Mouse (Mus musculus): ENCODE results near the gene Fndc1. TPM values are rescaled to one million over a fixed set of nuclear protein-coding genes. Genes with fewer than 3 reads are reported as not detected.

Fndc1 gene
- total and polyA plus RNA-seq, 3 experiments = 0.14 to 0.34 (median 0.17) TPM

- no peaks in the 10 kb centered on the region for H3K27me3 ChIP-seq (replicated peaks)
- dilution Hi-C loops (cut with MboI; ENCODE audit: extremely low pct_ligation_motif_present, extremely low pct_unique_long_range_greater_than_20kb, low sequenced_read_pairs) = no loop called here
- no peak for TF ChIP-seq USF2 (conservative IDR thresholded peaks at IDR 0.05; ENCODE audit: low read depth, low read length)
- TF ChIP-seq ZMIZ1 (IDR thresholded peaks at IDR 0.05; ENCODE audit: low read depth, low read length) = no peak
- TF ChIP-seq MYC (IDR thresholded peaks at IDR 0.05; ENCODE audit: low read depth, low read length) = no peak
- TF ChIP-seq EP300 (IDR thresholded peaks at IDR 0.05; ENCODE audit: low read length) = no peak
- no peak for TF ChIP-seq IRF4 (IDR thresholded peaks at IDR 0.05; ENCODE audit: low read depth, low read length)
- no peak for TF ChIP-seq JUN (IDR thresholded peaks at IDR 0.05; ENCODE audit: insufficient read depth, low read depth, low read length)
- no peak for TF ChIP-seq MXI1 (IDR thresholded peaks at IDR 0.05; ENCODE audit: low read depth, low read length)
- no peak for TF ChIP-seq POLR2AphosphoS2 (IDR thresholded peaks at IDR 0.05; ENCODE audit: low read depth, low read length)
- no peak for TF ChIP-seq USF1 (IDR thresholded peaks at IDR 0.05; ENCODE audit: low read depth, low read length)
- TF ChIP-seq CHD1 (IDR thresholded peaks at IDR 0.05; ENCODE audit: low read depth, low read length) = no peak
- TF ChIP-seq CTCF (conservative IDR thresholded peaks at IDR 0.05 in 1 of 2, IDR thresholded peaks at IDR 0.05 in 1 of 2; ENCODE audit: low read depth in 2 of 2, low read length in 2 of 2) = no peak
- no peak overlapping the region for H3K4me3 ChIP-seq (replicated peaks in 1 of 3; ENCODE audit: low read depth in 2 of 3, low read length in 2 of 3, poor library complexity in 1 of 3)
- H3K27ac ChIP-seq (ENCODE audit: insufficient read depth, low read depth) = no peak overlapping the region
- in situ Hi-C loops (cut with MboI; ENCODE audit: low pct_ligation_motif_present, low pct_unique_long_range_greater_than_20kb, low sequenced_read_pairs) = no loop called here
- peak; percentile 21 for DNase-seq (ENCODE audit: extremely low read depth)
- H3K36me3 ChIP-seq (replicated peaks in 1 of 2; ENCODE audit: control insufficient read depth in 1 of 2, insufficient read depth in 1 of 2, low read length in 1 of 2) = no peaks in the 10 kb centered on the region
- no peaks in the 10 kb centered on the region for H3K9me3 ChIP-seq (replicated peaks; ENCODE audit: low read length)
- H3K9ac ChIP-seq (ENCODE audit: insufficient read depth, low read depth) = no peak overlapping the region
- peaks cover 2 to 16% of the 10 kb centered on the region in 2 experiments for H3K4me1 ChIP-seq (ENCODE audit: control insufficient read depth in 1 of 2, insufficient read depth in 2 of 2)
- no peak overlapping the region for H3K4me2 ChIP-seq (ENCODE audit: insufficient read depth, low read depth, poor library complexity, severe bottlenecking)
- H3K79me2 ChIP-seq (replicated peaks; ENCODE audit: control insufficient read depth, extremely low read depth, insufficient read depth, poor library complexity, severe bottlenecking) = no peaks in the 10 kb centered on the region
Measured at GRCm38 (mm10) chr17:7808043-7808442, 19.1 kb downstream of the Fndc1 start.

GRCm38 (mm10) chr17:7805105-7805504 lies 22.0 kb downstream of the Fndc1 start:
- H3K4me3 ChIP-seq (replicated peaks in 1 of 3; ENCODE audit: low read depth in 2 of 3, low read length in 2 of 3, poor library complexity in 1 of 3) = no peak overlapping the region
- H3K27ac ChIP-seq (ENCODE audit: insufficient read depth, low read depth) = no peak overlapping the region
- H3K27me3 ChIP-seq (replicated peaks) = no peaks in the 10 kb centered on the region
- no peaks in the 10 kb centered on the region for H3K79me2 ChIP-seq (replicated peaks; ENCODE audit: control insufficient read depth, extremely low read depth, insufficient read depth, poor library complexity, severe bottlenecking)
- no peak for TF ChIP-seq RAD21 (IDR thresholded peaks at IDR 0.05; ENCODE audit: low read depth, low read length)
- TF ChIP-seq ZMIZ1 (IDR thresholded peaks at IDR 0.05; ENCODE audit: low read depth, low read length) = no peak
- TF ChIP-seq POLR2AphosphoS2 (IDR thresholded peaks at IDR 0.05; ENCODE audit: low read depth, low read length) = no peak
- no peak for TF ChIP-seq SMC3 (IDR thresholded peaks at IDR 0.05; ENCODE audit: low read depth, low read length)
- no peaks in the 10 kb centered on the region for H3K9me3 ChIP-seq (replicated peaks; ENCODE audit: low read length)
- no peaks in the 10 kb centered on the region for H3K36me3 ChIP-seq (replicated peaks in 1 of 2; ENCODE audit: control insufficient read depth in 1 of 2, insufficient read depth in 1 of 2, low read length in 1 of 2)
- H3K4me2 ChIP-seq (ENCODE audit: insufficient read depth, low read depth, poor library complexity, severe bottlenecking) = no peak overlapping the region
- no peak for DNase-seq (ENCODE audit: extremely low read depth)
- H3K4me1 ChIP-seq (ENCODE audit: control insufficient read depth in 1 of 2, insufficient read depth in 2 of 2) = peaks cover 2 to 16% of the 10 kb centered on the region in 2 experiments
- no peak overlapping the region for H3K9ac ChIP-seq (ENCODE audit: insufficient read depth, low read depth)
- dilution Hi-C loops (cut with MboI; ENCODE audit: extremely low pct_ligation_motif_present, extremely low pct_unique_long_range_greater_than_20kb, low sequenced_read_pairs) (no loop called here), in situ Hi-C loops (cut with MboI; ENCODE audit: low pct_ligation_motif_present, low pct_unique_long_range_greater_than_20kb, low sequenced_read_pairs) (no loop called here)

GRCm38 (mm10) chr17:7802483-7802882 lies 24.6 kb downstream of the Fndc1 start:
- Histone ChIP-seq H3K79me2 (replicated peaks; ENCODE audit: control insufficient read depth, extremely low read depth, insufficient read depth, poor library complexity, severe bottlenecking) (no peaks in the 10 kb centered on the region), H3K4me1 (ENCODE audit: control insufficient read depth in 1 of 2, insufficient read depth in 2 of 2) (peaks cover 2 to 6% of the 10 kb centered on the region in 2 experiments), H3K4me3 (replicated peaks in 1 of 3; ENCODE audit: low read depth in 2 of 3, low read length in 2 of 3, poor library complexity in 1 of 3) (no peak overlapping the region), H3K9ac (ENCODE audit: insufficient read depth, low read depth) (no peak overlapping the region), H3K27ac (ENCODE audit: insufficient read depth, low read depth) (no peak overlapping the region), H3K27me3 (replicated peaks) (no peaks in the 10 kb centered on the region), H3K4me2 (ENCODE audit: insufficient read depth, low read depth, poor library complexity, severe bottlenecking) (no peak overlapping the region), H3K36me3 (replicated peaks in 1 of 2; ENCODE audit: control insufficient read depth in 1 of 2, insufficient read depth in 1 of 2, low read length in 1 of 2) (no peaks in the 10 kb centered on the region), H3K9me3 (replicated peaks; ENCODE audit: low read length) (no peaks in the 10 kb centered on the region)
- dilution Hi-C loops (cut with MboI; ENCODE audit: extremely low pct_ligation_motif_present, extremely low pct_unique_long_range_greater_than_20kb, low sequenced_read_pairs) (no loop called here), in situ Hi-C loops (cut with MboI; ENCODE audit: low pct_ligation_motif_present, low pct_unique_long_range_greater_than_20kb, low sequenced_read_pairs) (no loop called here)
- DNase-seq (ENCODE audit: extremely low read depth) = no peak
- TF ChIP-seq MEF2A (IDR thresholded peaks at IDR 0.05; ENCODE audit: borderline replicate concordance, low read depth, low read length) (no peak), KAT2A (IDR thresholded peaks at IDR 0.05; ENCODE audit: insufficient replicate concordance, low read length) (no peak)
